Mouse (Mus musculus): ENCODE data around the gene Hcar2.

GRCm38 (mm10) chr5:123886365-123886764, 21.1 kb upstream of the Hcar2 start:
- no peak for TF ChIP-seq CTCF (IDR thresholded peaks at IDR 0.05; ENCODE audit: control insufficient read depth, insufficient read depth, insufficient read length)
- TF ChIP-seq MAX (IDR thresholded peaks at IDR 0.05): no peak
- no peak for TF ChIP-seq CEBPB (IDR thresholded peaks at IDR 0.05; ENCODE audit: low read depth)
